Mouse (Mus musculus) frontal cortex, postnatal 10 days (tissue): Measurements from ENCODE around the gene Usp33.

ENCODE experiments used
- DNase-seq, 2 experiments: peaks; one replicate each; pipeline ENCODE4 v3.0.0; 2022; ENCODE audit warnings: low spot score in 2 of 2, mixed read lengths in 1 of 2

The Usp33 gene

DNA sequence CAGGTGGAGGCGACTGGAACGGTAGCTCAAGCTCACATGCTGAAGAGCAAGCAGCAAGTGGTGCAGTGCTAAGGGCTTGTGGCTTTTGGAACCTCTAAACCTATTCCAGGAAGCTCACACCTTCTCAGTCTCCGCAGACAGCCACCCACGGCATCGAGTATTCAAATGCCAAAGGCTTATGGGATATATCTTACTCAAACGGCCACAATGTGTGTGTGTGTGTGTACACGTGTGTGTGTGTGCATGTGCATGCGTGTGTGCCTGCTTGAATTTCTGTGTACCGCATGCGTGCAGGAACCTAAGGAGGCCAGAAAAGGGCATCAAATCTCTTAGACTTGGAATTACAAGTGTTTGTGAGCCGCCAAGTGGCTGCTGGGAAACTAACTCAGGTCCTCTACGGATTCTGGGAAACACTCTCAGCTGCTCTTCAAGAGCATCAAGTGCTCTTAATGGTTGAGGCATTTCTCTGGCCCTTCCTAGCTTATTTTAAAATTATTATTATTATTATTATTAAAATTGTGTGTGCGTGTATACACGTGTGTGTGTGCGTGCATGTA lies 3.2 kb upstream of the Usp33 start:
- no peak for DNase-seq

GRCm38 (mm10) chr3:152346633-152347141 lies 409 bp downstream of the Usp33 start:
- peak in 1 of 2 experiments; percentile 35 for DNase-seq

DNA sequence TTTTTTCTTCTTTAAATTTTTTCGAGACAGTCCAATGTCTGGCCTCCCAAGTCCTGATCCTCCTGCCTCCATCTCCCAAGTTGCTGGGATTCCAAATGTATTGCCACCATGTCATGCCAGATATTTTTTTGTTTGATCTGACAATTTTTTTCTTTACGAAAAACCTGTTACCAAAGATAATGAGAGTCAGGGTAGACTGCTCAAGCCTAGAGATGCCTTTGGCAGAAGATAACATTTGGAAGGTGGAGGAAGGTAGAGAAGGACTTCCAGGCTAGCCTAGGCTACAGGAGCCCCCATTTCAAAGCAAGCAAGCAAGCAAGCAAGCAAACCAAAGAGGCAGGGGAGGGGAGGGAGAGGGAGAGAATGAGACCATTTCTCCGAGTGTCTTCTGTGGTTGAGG lies 949 bp downstream of the Usp33 start:
- no peak for DNase-seq

- DNase-seq = no peak
Measured at GRCm38 (mm10) chr3:152348011-152348830, 1.9 kb downstream of the Usp33 start.

GRCm38 (mm10) chr3:152350431-152350830 lies 4.2 kb downstream of the Usp33 start:
- no peak for DNase-seq

GRCm38 (mm10) chr3:152350966-152351365 lies 4.7 kb downstream of the Usp33 start:
- no peak for DNase-seq

GRCm38 (mm10) chr3:152352289-152352688 lies 6.0 kb downstream of the Usp33 start:
- no peak for DNase-seq

GRCm38 (mm10) chr3:152353434-152354177 lies 7.3 kb downstream of the Usp33 start:
- no peak for DNase-seq

GRCm38 (mm10) chr3:152355361-152355760 lies 9.1 kb downstream of the Usp33 start:
- DNase-seq = no peak

- no peak for DNase-seq
Measured at GRCm38 (mm10) chr3:152356751-152357150, 10.5 kb downstream of the Usp33 start.

DNA sequence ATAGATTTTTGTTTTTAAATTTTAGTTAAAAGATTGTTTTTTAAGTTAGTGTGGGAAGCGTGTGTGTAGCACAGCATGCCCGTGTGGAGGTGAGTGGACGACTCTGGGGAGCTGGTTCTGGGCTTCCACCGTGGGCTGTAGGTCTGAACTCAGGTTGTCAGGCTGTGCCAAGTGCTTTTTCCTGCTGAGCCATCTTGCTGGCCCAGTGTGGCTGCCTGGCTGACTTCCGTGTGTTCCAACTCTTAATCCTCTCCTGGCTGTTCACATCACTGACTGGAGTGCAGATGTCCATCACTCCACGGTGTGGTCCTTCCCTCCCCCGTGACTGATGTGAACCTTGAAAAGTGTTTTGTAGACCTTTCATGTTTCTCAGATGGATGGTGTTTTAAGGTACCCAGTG lies 12.9 kb downstream of the Usp33 start:
- DNase-seq = no peak

DNA sequence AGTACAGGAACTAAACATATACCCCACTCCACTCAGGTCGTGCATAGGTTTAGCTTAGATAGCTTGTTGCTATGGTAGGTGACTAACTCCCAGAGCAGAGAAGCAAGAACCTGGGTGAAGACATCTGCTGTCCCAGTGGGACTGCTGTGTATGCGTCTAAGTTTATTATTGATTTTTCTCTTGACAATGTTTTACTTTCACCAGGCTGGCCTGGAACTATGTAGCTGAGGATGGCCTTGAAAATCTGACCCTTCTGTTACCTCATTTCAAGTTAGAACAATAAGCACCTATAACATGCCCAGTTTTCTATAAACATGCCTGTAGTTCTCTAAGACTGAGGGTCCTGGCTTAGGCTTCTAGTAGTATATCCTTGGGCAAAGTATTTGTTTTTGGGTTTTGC lies 17.9 kb downstream of the Usp33 start:
- no peak for DNase-seq

GRCm38 (mm10) chr3:152376063-152376462 lies 29.8 kb downstream of the Usp33 start:
- DNase-seq = no peak

DNA sequence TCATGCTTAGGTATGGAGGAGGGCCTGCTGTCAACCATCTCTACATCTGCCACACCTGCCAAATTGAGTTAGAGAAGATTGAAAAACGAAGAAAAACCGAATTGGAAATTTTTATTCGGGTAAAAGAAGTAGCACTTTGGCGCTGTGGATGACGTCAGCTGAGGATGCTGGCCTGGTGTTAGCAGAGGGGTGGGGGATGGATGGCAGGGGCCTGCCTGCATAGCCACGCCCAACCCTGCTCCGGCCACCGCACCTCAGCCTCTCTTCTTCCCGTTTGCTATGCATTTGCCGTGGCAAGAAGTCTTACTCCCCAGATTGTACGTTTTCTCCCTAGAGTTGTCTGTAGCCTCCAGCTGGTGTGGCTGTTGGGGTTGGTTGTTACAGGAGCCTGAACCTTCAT lies 37.8 kb downstream of the Usp33 start:
- no peak for DNase-seq

DNA sequence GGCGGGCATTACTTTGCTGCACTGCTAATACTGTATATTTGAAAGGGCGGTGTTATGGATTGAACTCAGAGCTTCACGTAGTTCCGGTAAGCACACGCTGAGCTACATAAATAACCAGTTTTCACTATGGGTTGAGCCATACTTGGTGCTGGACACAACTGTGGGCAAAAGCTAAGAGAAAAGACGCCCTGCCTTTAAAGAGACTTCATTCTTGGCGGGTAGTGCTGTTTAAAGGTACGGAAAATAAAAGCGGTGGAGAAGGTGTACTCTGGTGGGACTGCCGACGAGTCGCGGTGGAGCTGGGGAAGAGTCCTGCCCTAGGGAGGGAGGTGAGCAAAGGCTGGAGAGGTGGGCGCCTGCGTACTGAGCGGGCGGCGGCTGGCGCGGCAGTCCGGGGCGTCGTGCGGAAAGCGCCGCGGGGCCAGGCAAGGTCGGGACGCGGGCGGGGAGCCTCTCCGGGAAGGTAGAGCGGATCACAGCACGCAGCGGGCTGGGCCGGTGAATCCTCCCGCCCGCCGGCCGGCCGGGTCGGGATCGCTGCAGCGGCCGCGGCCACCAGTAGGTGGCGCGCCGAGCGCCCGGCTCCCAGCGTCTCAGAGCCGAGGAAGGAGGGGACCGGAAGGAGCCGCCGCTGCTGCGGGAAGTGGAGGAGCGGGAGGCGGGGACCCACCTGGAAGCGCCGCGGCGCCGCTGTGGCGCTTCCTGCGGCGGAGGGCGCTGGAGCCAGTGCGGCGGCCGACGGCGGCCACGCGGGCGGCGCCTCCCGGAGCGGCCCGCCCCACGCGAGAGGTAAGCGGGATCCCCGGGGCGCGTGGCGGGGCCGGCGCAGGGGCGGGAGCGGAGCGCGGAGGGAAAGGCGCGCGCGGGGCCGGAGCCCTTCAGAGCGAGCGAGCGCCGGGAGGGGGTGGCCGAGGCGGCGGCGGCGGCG lies 49.3 kb downstream of the Usp33 start, which contains the start of gene Zzz3:
Gene Zzz3 (plus strand): TSS at position 124 of the 928 bp plus-strand sequence.
- DNase-seq = peak; percentile 80 to 87

- peak; percentile 94 to 98 for DNase-seq
Measured at GRCm38 (mm10) chr3:152396278-152396987, 50.2 kb downstream of the Usp33 start.

DNA sequence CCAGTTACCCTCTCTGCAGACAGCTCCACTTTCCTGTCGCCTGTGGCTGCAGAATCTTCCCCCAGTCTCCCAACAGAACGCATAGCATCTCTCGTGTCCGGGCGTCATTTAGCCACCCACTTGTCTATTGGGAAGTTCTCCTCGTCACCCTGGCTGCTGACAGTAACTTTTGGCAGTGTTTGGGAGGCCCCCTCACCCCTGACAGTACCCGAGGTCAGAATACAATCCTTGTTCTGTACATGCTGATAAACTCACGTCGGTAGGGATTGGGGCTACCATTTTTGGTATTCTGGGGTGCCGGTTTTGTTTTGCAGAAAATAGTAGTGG lies 50.7 kb downstream of the Usp33 start:
- DNase-seq = peak; percentile 22 to 28

DNA sequence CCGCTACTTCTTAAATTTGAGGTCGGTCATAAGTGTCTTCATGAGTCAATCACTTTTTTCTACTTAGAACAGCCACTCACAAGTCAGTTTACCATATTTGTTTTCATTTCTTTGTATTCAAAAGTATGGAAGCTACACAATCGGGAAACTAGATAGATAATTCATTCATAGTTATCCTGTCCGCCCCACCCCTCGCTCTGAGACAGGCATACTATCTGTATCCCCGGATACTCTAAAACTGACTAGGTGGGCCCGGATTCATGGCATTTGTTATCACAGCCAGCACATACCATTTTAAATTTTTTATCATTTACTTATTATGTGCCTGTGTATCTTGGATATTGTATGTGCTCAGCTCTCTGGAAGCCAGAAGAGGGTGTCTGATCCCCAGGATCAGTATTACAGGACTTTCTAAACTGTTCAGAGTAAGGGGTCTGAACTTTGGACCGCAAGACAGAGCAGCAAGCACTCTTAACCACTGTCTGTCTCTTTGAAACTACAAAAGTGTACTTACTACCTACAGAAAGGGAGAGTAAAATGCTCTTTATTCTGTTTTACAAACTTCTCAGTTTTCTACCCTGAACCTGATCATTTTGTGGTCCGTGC lies 51.2 kb downstream of the Usp33 start:
- DNase-seq = no peak

DNA sequence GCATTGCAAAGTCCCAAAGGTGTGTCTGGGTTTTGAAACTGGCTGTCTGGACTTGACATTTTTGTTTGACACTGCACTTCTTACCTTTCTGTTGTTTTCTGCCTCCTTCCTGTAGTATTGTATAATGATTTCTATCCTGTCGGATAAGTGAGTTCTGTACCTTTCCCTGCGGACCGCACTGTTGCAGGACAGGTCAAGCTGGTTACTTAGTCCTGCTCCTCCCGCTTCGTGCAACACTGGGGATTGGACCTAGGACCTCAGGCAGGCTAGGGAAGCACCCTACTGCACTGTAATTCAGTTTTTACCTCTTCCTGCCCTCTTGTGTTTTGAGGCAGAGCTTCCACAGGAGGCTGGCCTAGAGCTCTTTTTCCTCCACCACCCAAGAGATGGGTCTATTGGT lies 54.2 kb downstream of the Usp33 start:
- no peak for DNase-seq

GRCm38 (mm10) chr3:152400875-152401274 lies 54.6 kb downstream of the Usp33 start:
- DNase-seq = no peak
